Mouse (Mus musculus): Measurements from ENCODE around the gene Gm42957. TPM values are rescaled to one million over a fixed set of nuclear protein-coding genes. Genes with fewer than 3 reads are reported as not detected.
A peak's percentile ranks its signal among the peaks of the same experiment; 100 is the strongest.
"Not testable (repeated sequence)": the region's sequence is repeated elsewhere in the genome, so short reads cannot be mapped to it uniquely, and the experiment has no call there.

The Gm42957 gene
- polyA plus RNA-seq, 1 experiment, result 0.23 TPM

DNA sequence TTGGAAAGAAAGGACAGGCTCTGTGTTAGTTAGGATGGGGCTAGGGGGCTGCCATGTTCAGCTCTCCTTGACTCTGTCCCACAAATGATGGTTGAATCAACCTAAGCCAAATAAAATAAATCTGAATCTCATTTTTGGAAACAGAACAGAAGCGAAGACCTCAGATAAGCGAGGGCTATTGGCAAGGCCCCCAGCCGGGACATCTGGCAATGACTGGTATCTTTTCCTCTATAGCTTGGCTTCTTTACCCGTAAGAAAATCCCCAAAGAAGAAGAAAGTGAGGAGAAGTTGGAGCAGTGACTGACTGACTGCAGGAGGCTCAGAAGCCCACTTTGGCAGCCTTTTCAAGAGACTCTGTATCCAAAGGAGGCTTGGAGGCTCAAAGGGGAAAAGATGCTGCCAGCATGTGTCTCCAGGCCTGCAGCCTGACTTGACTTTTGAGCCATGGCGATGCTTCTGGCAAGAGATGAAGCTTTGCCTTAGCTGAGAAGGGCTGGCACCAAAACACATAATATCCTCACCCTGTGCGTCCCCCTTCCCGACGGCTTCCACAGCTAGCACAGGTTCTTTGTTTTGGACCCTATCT, 27.6 kb downstream of the Gm42957 start:
- WGBS, result 86% methylated on average over 8 of the region's 8 CpGs
- Histone ChIP-seq H3K27ac (ENCODE audit: control insufficient read depth, insufficient read depth, low read length) (no peak overlapping the region), H3K27me3 (ENCODE audit: control insufficient read depth, insufficient read depth, low read length) (no peaks in the 10 kb centered on the region), H3K4me1 (replicated peaks; ENCODE audit: control insufficient read depth, insufficient read depth, low read length) (peaks cover 6% of the 10 kb centered on the region), H3K36me3 (ENCODE audit: control insufficient read depth, insufficient read depth, low read length) (no peaks in the 10 kb centered on the region), H3K4me3 (ENCODE audit: control insufficient read depth, insufficient read depth, low read length) (no peak overlapping the region)
- TF ChIP-seq POLR2A (IDR thresholded peaks at IDR 0.05; ENCODE audit: control insufficient read depth, extremely low read depth, insufficient read depth, low read length, poor library complexity), result no peak
- no peak for DNase-seq

DNA sequence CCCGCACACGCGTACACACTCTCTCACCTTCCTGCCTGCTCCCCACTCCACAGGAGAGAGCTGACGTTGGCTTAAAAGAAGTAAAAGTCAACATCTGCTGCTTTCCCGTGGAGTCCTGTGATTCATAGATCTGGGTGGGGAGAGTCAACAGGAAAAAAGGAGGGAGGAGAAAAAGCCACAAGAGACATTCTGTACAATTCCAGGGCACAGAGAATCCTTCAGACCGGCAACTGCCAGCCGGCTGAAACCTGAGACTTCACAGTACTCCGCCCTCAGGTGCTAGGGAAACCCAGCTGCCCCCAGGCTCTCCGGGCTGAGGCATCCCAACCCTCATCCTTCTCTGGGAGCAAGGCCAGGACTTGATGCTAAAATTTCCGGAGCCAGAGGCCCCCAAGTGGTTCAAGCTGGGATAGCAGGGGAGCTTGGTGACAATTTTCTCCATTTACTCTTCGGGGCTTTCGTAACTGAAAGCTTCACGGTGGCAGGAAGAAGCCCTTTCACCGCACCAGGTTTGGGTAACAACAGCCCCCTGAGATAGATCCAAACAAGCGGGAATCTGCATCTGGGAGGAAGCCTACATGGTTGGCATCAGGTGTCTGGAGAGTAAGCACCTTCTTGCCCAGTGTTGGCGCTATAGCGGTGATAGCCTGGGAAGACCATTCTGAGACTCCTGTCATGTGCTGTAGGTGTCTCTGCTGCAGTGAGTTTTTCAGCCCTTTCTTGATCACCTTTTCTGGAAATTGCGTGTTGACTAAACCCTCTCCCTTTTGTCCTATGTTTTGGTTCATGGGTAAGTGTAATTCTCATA, 28.4 kb downstream of the Gm42957 start:
- peak; percentile 75 for DNase-seq
- Histone ChIP-seq H3K27ac (ENCODE audit: control insufficient read depth, insufficient read depth, low read length) (no peak overlapping the region), H3K4me1 (replicated peaks; ENCODE audit: control insufficient read depth, insufficient read depth, low read length) (peaks cover 6% of the 10 kb centered on the region), H3K4me3 (ENCODE audit: control insufficient read depth, insufficient read depth, low read length) (peak overlapping the region; percentile 21; the same call in 1 of the 2 replicates), H3K36me3 (ENCODE audit: control insufficient read depth, insufficient read depth, low read length) (no peaks in the 10 kb centered on the region), H3K27me3 (ENCODE audit: control insufficient read depth, insufficient read depth, low read length) (no peaks in the 10 kb centered on the region)
- WGBS, result 10% methylated on average over 18 of the region's 18 CpGs
- peak; percentile 74; the same call in 1 of the 2 replicates for TF ChIP-seq CTCF (IDR thresholded peaks at IDR 0.05; ENCODE audit: borderline replicate concordance, control insufficient read depth, extremely low read depth, insufficient read depth, low read length, poor library complexity)
- no peak for TF ChIP-seq POLR2A (IDR thresholded peaks at IDR 0.05; ENCODE audit: control insufficient read depth, extremely low read depth, insufficient read depth, low read length, poor library complexity)

DNA sequence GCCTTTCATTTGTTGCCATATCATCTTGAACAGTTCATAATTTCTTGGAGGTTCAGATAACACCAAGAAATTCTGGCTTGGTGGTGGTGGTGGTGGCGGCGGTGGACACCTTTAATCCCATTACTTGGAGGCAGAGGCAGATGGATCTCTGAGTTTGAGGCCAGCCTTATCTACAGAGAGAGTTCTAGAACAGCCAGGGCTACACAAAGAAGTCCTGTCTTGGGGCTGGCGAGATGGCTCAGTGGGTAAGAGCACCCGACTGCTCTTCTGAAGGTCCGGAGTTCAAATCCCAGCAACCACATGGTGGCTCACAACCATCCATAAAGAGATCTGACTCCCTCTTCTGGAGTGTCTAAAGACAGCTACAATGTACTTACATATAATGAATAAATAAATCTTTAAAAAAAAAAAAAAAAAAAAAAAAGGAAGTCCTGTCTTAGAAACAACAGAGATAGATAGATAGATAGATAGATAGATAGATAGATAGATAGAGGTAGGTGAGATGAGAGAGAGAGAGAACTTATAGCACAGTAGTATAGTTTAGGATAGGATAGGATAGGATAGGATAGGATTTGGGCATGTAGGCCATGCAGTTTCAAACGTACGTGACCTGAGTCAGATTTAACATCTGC, 30.6 kb downstream of the Gm42957 start:
- WGBS, result 98% methylated on average over 7 of the region's 7 CpGs
- H3K27ac ChIP-seq (ENCODE audit: control insufficient read depth, insufficient read depth, low read length); H3K4me3 ChIP-seq (ENCODE audit: control insufficient read depth, insufficient read depth, low read length); H3K36me3 ChIP-seq (ENCODE audit: control insufficient read depth, insufficient read depth, low read length); DNase-seq; H3K27me3 ChIP-seq (ENCODE audit: control insufficient read depth, insufficient read depth, low read length): not testable (repeated sequence)
- peaks cover 12% of the 10 kb centered on the region for H3K4me1 ChIP-seq (replicated peaks; ENCODE audit: control insufficient read depth, insufficient read depth, low read length)

DNA sequence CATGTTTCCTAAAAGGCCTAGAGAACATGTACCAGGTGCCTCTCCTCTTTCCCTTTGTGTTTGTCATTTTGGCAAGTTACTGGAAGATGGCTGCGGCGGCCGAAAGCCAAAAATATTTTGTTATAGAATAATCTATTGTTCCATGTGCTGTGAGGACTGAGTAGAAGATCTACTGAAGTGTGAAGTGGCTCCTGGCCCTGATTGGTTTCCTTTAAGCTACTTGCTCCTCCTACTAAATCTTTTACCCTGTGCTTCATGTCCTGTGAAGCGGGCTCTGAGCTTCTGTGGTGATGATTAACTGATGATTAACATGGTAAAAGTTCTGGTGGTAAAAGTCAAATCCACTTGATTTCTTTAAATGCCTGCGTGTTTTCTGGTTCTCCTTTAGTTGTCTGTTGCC, 31.6 kb downstream of the Gm42957 start:
- WGBS, result 97% methylated on average over 5 of the region's 5 CpGs
- H3K4me1 ChIP-seq (replicated peaks; ENCODE audit: control insufficient read depth, insufficient read depth, low read length), result peaks cover 13% of the 10 kb centered on the region
- no peaks in the 10 kb centered on the region for H3K27me3 ChIP-seq (ENCODE audit: control insufficient read depth, insufficient read depth, low read length)
- no peak overlapping the region for H3K27ac ChIP-seq (ENCODE audit: control insufficient read depth, insufficient read depth, low read length)
- no peak for DNase-seq
- no peak overlapping the region for H3K4me3 ChIP-seq (ENCODE audit: control insufficient read depth, insufficient read depth, low read length)
- TF ChIP-seq POLR2A (IDR thresholded peaks at IDR 0.05; ENCODE audit: control insufficient read depth, extremely low read depth, insufficient read depth, low read length, poor library complexity), result no peak
- no peak for TF ChIP-seq CTCF (IDR thresholded peaks at IDR 0.05; ENCODE audit: borderline replicate concordance, control insufficient read depth, extremely low read depth, insufficient read depth, low read length, poor library complexity)
- H3K36me3 ChIP-seq (ENCODE audit: control insufficient read depth, insufficient read depth, low read length), result no peaks in the 10 kb centered on the region

DNA sequence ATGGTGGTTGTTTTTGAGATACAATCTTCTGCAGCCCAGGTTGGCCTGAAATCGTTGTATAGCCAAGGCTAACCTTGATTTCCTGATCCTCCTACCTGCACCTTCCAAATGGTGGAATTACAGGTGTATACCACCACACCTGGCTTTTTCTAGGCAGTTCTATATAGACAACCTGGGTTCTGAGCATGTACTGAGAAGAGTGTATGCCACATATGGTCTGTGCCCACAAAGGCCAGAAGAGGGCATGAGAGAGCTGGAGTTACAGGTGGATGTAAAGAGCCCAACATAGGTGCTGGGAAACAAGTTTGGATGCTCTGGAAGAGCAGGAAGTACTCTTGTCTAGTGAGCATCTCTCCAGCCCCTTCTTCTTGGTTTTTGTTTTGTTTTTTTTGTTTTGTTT, 32.0 kb downstream of the Gm42957 start:
- 49% methylated on average over 1 of the region's 1 CpGs for WGBS
- Histone ChIP-seq H3K27me3 (ENCODE audit: control insufficient read depth, insufficient read depth, low read length) (no peaks in the 10 kb centered on the region), H3K4me3 (ENCODE audit: control insufficient read depth, insufficient read depth, low read length) (no peak overlapping the region), H3K27ac (ENCODE audit: control insufficient read depth, insufficient read depth, low read length) (no peak overlapping the region), H3K4me1 (replicated peaks; ENCODE audit: control insufficient read depth, insufficient read depth, low read length) (peaks cover 13% of the 10 kb centered on the region), H3K36me3 (ENCODE audit: control insufficient read depth, insufficient read depth, low read length) (no peaks in the 10 kb centered on the region)
- no peak for TF ChIP-seq POLR2A (IDR thresholded peaks at IDR 0.05; ENCODE audit: control insufficient read depth, extremely low read depth, insufficient read depth, low read length, poor library complexity)
- no peak for TF ChIP-seq CTCF (IDR thresholded peaks at IDR 0.05; ENCODE audit: borderline replicate concordance, control insufficient read depth, extremely low read depth, insufficient read depth, low read length, poor library complexity)
- DNase-seq, result peak; percentile 33

DNA sequence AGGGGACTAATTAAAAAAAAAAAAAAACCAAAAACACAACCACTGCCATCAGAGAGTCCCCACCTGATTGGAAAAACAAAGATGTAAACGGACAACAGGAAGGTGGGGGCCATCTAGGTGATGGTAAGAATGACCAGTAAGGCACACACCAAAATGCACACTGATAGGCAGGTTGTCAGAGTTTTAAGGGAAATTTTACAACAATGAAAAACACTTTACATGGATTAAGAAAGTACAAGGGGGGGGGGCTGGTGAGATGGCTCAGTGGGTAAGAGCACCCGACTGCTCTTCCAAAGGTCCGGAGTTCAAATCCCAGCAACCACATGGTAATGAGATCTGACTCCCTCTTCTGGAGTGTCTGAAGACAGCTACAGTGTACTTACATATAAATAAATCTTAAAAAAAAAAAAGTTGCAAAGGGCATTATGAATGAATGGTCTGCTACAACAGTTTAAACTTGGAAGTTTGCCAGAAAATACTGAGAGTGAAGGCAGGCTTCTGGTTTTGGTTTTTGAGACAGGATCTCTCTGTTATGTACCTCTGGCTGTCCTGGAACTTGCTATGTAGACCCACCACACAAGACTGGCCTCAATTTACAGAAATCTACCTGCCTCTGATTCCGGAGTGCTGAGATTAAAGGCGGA, 33.3 kb downstream of the Gm42957 start:
- Histone ChIP-seq H3K4me3 (ENCODE audit: control insufficient read depth, insufficient read depth, low read length) (no peak overlapping the region), H3K4me1 (replicated peaks; ENCODE audit: control insufficient read depth, insufficient read depth, low read length) (peaks cover 10% of the 10 kb centered on the region), H3K27me3 (ENCODE audit: control insufficient read depth, insufficient read depth, low read length) (no peaks in the 10 kb centered on the region), H3K36me3 (ENCODE audit: control insufficient read depth, insufficient read depth, low read length) (no peaks in the 10 kb centered on the region), H3K27ac (ENCODE audit: control insufficient read depth, insufficient read depth, low read length) (no peak overlapping the region)
- 90% methylated on average over 5 of the region's 5 CpGs for WGBS
- no peak for TF ChIP-seq POLR2A (IDR thresholded peaks at IDR 0.05; ENCODE audit: control insufficient read depth, extremely low read depth, insufficient read depth, low read length, poor library complexity)
- TF ChIP-seq CTCF (IDR thresholded peaks at IDR 0.05; ENCODE audit: borderline replicate concordance, control insufficient read depth, extremely low read depth, insufficient read depth, low read length, poor library complexity), result no peak
- no peak for DNase-seq
